Mouse (Mus musculus) olfactory bulb, adult 2 months (tissue): ENCODE measurements around the gene Gpc1.

Experiments
- CTCF ChIP-seq: fragments of 200-500 bp; IDR thresholded peaks from 2 replicates; pipeline ENCODE4 v1.5.1; 2012; ENCODE audit warnings: low read depth, mild to moderate bottlenecking, low read length, moderate library complexity; ENCODE audit not compliant: insufficient read depth
- POLR2A ChIP-seq: fragments of 200-500 bp; IDR thresholded peaks from 2 replicates; pipeline ENCODE4 v1.6.1; 2012; ENCODE audit warnings: mild to moderate bottlenecking, low read depth, low read length, moderate library complexity; ENCODE audit not compliant: insufficient read depth

DNA sequence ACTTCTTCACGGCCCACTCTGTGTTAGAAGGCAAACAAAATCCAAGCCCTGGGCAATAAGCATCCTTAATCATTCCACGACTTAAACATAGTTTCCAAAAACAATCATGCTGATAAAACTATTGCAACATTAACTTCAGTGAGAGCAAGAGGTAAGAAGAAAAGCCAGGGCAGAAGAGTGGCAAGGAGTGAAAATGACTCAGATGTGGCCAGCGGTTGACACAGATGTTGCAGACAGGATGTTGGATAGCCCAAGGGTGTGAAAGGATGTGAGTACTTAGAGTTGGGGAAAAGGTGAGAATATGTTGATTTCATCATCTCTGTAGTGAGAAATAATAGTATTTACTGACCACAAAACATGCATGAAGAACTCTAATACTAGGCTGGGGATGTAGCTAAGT is 24.7 kb upstream of the Gpc1 start:
- TF ChIP-seq CTCF, result no peak
- no peak for TF ChIP-seq POLR2A
